Mouse (Mus musculus): ENCODE data around the gene Sh3rf1.

Gene Sh3rf1

DNA sequence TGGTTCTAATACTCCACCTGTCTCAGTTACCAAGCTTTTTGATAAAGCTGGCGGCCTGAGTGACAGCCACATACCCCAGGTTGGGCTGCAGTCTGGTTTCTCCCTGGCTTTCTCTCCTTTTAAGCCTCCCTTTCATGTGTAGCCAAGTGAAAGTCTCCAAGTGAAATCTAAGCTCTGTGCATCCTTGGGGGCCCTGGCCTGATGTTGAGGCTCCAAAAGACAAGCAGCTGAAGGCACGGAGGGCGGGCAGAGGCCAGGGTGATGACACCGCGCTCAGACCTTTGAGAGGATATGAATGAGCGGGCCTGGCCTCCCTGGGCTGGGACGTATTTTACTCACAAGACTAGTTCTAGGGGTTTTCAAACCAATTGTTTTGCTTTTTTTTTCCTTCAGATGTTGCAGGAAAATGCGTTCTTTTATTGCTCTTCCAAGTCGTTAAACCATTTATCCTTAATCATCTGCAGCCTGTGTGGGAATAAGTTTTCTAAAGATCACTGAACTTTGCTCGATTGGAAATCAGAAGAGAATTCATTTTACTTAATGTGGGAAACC is 100.8 kb downstream of the Sh3rf1 start:
- DNase-seq (ENCODE audit: low read depth): no peak

GRCm38 (mm10) chr8:61325014-61325715 is 101.5 kb downstream of the Sh3rf1 start:
- DNase-seq (ENCODE audit: low read depth): no peak

- DNase-seq (ENCODE audit: low read depth): no peak
Observed at GRCm38 (mm10) chr8:61326281-61326680, 102.6 kb downstream of the Sh3rf1 start.

- DNase-seq (ENCODE audit: low read depth): no peak
Observed at GRCm38 (mm10) chr8:61327333-61327732, 103.7 kb downstream of the Sh3rf1 start.

DNA sequence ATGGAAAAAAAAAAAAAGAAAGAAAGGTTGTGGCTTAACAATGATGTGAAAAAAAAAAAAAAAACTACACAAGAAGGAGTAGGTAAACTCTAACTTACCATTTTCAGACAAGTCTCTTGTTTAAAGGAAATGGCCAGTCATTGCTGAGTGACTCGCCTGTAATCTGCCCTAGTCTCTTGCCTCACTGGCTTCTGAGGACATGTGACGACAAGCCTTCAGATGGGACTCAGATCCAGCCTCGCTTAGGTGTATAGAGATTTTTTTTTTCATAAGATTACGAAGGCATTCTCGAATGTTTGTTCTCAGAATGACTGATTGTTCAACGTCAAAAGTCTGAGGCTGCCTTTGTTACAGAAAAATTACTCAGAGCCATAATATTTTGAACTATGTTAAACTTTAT is 116.0 kb downstream of the Sh3rf1 start:
- DNase-seq (ENCODE audit: low read depth): no peak

DNA sequence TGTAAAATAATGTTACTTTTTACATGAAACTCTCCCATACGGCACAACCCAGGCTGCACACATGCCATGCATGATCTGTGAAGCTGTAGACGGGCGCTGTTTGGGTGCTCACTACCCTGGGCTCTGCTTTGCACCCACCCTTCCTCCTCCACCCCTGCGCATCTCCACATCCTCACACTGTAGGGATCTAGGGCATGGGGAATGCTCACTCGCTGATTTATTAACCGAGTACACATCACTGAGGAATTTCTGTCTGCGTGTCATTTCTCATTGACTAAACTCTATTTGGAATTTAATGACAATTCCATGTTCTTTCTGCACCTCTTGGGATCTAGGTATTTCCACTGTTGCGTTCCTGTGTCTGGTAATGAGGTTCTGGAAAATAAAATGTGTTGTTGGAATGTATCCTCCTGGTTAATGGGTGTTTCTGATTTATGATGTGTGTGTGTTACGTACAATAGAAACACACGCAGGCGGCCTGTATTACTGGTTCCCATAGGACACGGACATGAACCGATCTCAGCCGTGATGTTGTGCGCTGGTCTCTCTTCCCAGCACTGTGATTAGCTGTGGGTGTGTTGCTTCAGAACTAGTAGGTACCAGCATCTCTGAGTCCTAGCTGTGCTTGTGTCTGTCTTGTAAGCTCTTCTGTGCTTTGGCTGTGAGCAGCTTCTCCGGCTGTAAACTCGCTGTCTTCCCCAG is 116.8 kb downstream of the Sh3rf1 start:
- DNase-seq (ENCODE audit: low read depth): no peak

DNA sequence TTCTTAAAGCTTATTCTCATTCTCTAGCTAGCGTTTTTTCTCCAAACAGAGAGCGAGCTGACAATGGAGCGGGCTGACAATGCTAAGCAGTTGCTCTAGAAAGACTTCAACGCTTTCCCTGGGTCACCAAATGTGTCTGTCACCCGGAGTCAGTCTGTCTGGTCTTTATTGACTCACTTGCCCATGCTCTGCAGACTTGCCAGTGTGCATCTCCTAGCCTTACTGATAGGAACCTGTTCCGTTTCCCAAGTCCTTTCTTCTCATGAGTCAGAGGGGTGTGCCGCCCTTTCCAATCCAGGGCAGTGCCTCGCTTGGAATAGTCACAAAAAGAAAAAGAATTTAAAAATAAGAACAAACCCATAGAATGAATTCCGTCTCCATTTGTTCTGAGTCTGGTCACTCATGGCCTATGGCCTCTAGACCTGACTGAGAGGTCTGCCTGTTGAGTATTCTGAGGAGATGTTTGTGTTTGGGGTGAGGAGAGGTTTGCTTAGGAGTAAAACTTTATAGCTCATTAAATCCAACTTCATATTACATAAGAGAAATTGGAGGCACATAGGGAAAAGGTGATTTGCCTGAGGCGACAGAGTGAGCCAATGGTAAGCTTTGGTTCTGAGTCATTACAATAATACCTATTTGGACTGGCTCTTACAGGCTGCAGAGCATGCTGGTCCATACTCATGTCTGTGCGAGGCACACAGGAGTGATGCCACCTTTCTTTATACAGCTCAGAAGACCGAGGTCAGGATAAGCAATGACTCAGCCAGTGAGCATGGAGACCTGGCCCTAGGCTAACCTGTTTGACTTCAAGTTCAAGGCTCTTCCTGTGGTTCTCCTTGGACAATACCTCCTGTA is 118.1 kb downstream of the Sh3rf1 start:
- no peak for DNase-seq (ENCODE audit: low read depth)

- DNase-seq (ENCODE audit: low read depth): no peak
Observed at GRCm38 (mm10) chr8:61342473-61343026, 118.9 kb downstream of the Sh3rf1 start.

GRCm38 (mm10) chr8:61344435-61344834 is 120.8 kb downstream of the Sh3rf1 start:
- DNase-seq (ENCODE audit: low read depth): no peak

DNA sequence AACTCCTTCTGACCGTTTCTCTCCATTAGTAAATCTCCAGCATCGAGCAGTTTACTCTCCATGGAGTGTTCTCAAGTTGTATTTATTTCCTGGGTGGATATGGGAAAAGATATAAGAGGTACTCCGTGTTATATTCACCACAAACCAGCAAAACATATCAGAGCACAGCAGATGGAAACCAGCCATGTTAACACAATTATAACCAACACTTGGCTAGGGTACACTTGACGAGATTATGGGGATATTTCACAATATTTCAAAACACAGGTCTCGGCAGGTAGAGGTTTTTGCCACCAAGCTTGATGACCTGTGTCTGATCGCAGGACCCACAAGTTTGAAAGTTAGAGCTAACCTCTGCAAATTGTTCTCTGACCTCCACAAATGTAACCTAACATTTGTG is 123.3 kb downstream of the Sh3rf1 start:
- DNase-seq (ENCODE audit: low read depth): no peak

GRCm38 (mm10) chr8:61347526-61347925 is 123.9 kb downstream of the Sh3rf1 start:
- DNase-seq (ENCODE audit: low read depth): no peak

- DNase-seq (ENCODE audit: low read depth): no peak
Observed at GRCm38 (mm10) chr8:61348029-61348428, 124.4 kb downstream of the Sh3rf1 start.

GRCm38 (mm10) chr8:61348518-61348917 is 124.8 kb downstream of the Sh3rf1 start:
- no peak for DNase-seq (ENCODE audit: low read depth)

- DNase-seq (ENCODE audit: low read depth): no peak
Observed at GRCm38 (mm10) chr8:61350443-61350842, 126.8 kb downstream of the Sh3rf1 start.

- DNase-seq (ENCODE audit: low read depth): no peak
Observed at GRCm38 (mm10) chr8:61351638-61352037, 128.0 kb downstream of the Sh3rf1 start.

GRCm38 (mm10) chr8:61355503-61355902 is 131.8 kb downstream of the Sh3rf1 start:
- DNase-seq (ENCODE audit: low read depth): no peak

GRCm38 (mm10) chr8:61359004-61359403 is 135.3 kb downstream of the Sh3rf1 start:
- peak; percentile 14 for DNase-seq (ENCODE audit: low read depth)

GRCm38 (mm10) chr8:61359851-61360272 is 136.2 kb downstream of the Sh3rf1 start:
- no peak for DNase-seq (ENCODE audit: low read depth)

GRCm38 (mm10) chr8:61360362-61360761 is 136.7 kb downstream of the Sh3rf1 start:
- no peak for DNase-seq (ENCODE audit: low read depth)

GRCm38 (mm10) chr8:61361476-61361875 is 137.8 kb downstream of the Sh3rf1 start:
- no peak for DNase-seq (ENCODE audit: low read depth)

GRCm38 (mm10) chr8:61362301-61362913 is 138.7 kb downstream of the Sh3rf1 start:
- no peak for DNase-seq (ENCODE audit: low read depth)

GRCm38 (mm10) chr8:61373303-61373702 is 149.6 kb downstream of the Sh3rf1 start:
- DNase-seq (ENCODE audit: low read depth): no peak

All from c-Kit-positive CD71-negative TER-119-negative erythroid progenitor cells, embryonic 14.5 days (primary cell).